Mouse (Mus musculus): ENCODE data around the gene Cd5l.
"Not testable (repeated sequence)": the region's sequence is repeated elsewhere in the genome, so short reads cannot be mapped to it uniquely, and the experiment has no call there.

The Cd5l gene

GRCm38 (mm10) chr3:87357581-87357980, at the start of gene Cd5l:
TSS of gene Cd5l (plus strand) at chr3:87357881.
- no peak for DNase-seq (ENCODE audit: low spot score)

GRCm38 (mm10) chr3:87309922-87310321, 47.8 kb upstream of the Cd5l start:
- no peak for DNase-seq (ENCODE audit: low spot score)

- no peak for DNase-seq (ENCODE audit: low spot score)
These were observed 35.1 kb upstream of the Cd5l start for GRCm38 (mm10) chr3:87322557-87322956.

- no peak for DNase-seq (ENCODE audit: low spot score)
These were observed 33.9 kb upstream of the Cd5l start for GRCm38 (mm10) chr3:87323778-87324177.

GRCm38 (mm10) chr3:87337899-87338298, 19.8 kb upstream of the Cd5l start:
- no peak for DNase-seq (ENCODE audit: low spot score)

- DNase-seq (ENCODE audit: low spot score), result not testable (repeated sequence)
These were observed 6.7 kb upstream of the Cd5l start for GRCm38 (mm10) chr3:87350992-87351391.

GRCm38 (mm10) chr3:87359215-87359614, 1.5 kb downstream of the Cd5l start:
- no peak for DNase-seq (ENCODE audit: low spot score)

GRCm38 (mm10) chr3:87360466-87360865, 2.8 kb downstream of the Cd5l start:
- DNase-seq (ENCODE audit: low spot score), result no peak

- no peak for DNase-seq (ENCODE audit: low spot score)
These were observed 8.0 kb downstream of the Cd5l start for GRCm38 (mm10) chr3:87365691-87366090.

GRCm38 (mm10) chr3:87367511-87367910, 9.8 kb downstream of the Cd5l start:
- DNase-seq (ENCODE audit: low spot score), result no peak

- no peak for DNase-seq (ENCODE audit: low spot score)
These were observed 11.5 kb downstream of the Cd5l start for GRCm38 (mm10) chr3:87369181-87369580.

- DNase-seq (ENCODE audit: low spot score), result no peak
These were observed 18.8 kb downstream of the Cd5l start, which contains the start of gene Fcrl1 for GRCm38 (mm10) chr3:87376195-87377165. TSS of gene Fcrl1 (plus strand) at chr3:87376387.

GRCm38 (mm10) chr3:87377228-87377627, 19.5 kb downstream of the Cd5l start:
- no peak for DNase-seq (ENCODE audit: low spot score)

- DNase-seq (ENCODE audit: low spot score), result no peak
These were observed 20.0 kb downstream of the Cd5l start for GRCm38 (mm10) chr3:87377719-87378118.

GRCm38 (mm10) chr3:87379641-87380315, 22.1 kb downstream of the Cd5l start:
- not testable (repeated sequence) for DNase-seq (ENCODE audit: low spot score)

- no peak for DNase-seq (ENCODE audit: low spot score)
These were observed 24.4 kb downstream of the Cd5l start for GRCm38 (mm10) chr3:87381806-87382712.

- no peak for DNase-seq (ENCODE audit: low spot score)
These were observed 25.6 kb downstream of the Cd5l start for GRCm38 (mm10) chr3:87383308-87383707.

- no peak for DNase-seq (ENCODE audit: low spot score)
These were observed 27.4 kb downstream of the Cd5l start for GRCm38 (mm10) chr3:87385105-87385504.

GRCm38 (mm10) chr3:87390935-87391334, 33.3 kb downstream of the Cd5l start:
- no peak for DNase-seq (ENCODE audit: low spot score)

GRCm38 (mm10) chr3:87398809-87399208, 41.1 kb downstream of the Cd5l start:
- no peak for DNase-seq (ENCODE audit: low spot score)

GRCm38 (mm10) chr3:87399906-87400305, 42.2 kb downstream of the Cd5l start:
- DNase-seq (ENCODE audit: low spot score), result no peak

- DNase-seq (ENCODE audit: low spot score), result no peak
These were observed 43.6 kb downstream of the Cd5l start for GRCm38 (mm10) chr3:87401321-87401720.

Data from testis, postnatal 10 days (tissue).